Mouse (Mus musculus) intestine, embryonic 15.5 days (tissue): ENCODE results near the gene Ggta1. TPM values are rescaled to one million over a fixed set of nuclear protein-coding genes. Genes with fewer than 3 reads are reported as not detected.
A peak's percentile ranks its signal among the peaks of the same experiment; 100 is the strongest.

Experiments
- ATAC-seq: fragments of 200-750 bp; cut with Nextera tagmentation; 2 replicates; pipeline ENCODE4 v1.8.0; 2017; ENCODE audit warnings: moderate TSS enrichment, moderate library complexity
- H3K27ac ChIP-seq: fragments of 300-500 bp; sonication (generic); 2 replicates; pipeline ENCODE4 v1.5.1; 2015; ENCODE audit warnings: mild to moderate bottlenecking, inconsistent platforms
- H3K27me3 ChIP-seq: fragments of 300-500 bp; sonication (generic); replicated peaks from 2 replicates; pipeline ENCODE4 v1.6.1; 2015; ENCODE audit warnings: inconsistent platforms
- H3K36me3 ChIP-seq: fragments of 300-500 bp; sonication (generic); 2 replicates; pipeline ENCODE4 v1.6.1; 2015; ENCODE audit warnings: inconsistent platforms
- H3K4me1 ChIP-seq: fragments of 300-500 bp; sonication (generic); replicated peaks from 2 replicates; pipeline ENCODE4 v1.6.1; 2015; ENCODE audit warnings: inconsistent platforms
- H3K4me2 ChIP-seq: fragments of 300-500 bp; sonication (generic); replicated peaks from 2 replicates; pipeline ENCODE4 v1.6.1; 2015; ENCODE audit warnings: mild to moderate bottlenecking, inconsistent platforms
- H3K4me3 ChIP-seq: fragments of 300-500 bp; sonication (generic); replicated peaks from 2 replicates; pipeline ENCODE4 v1.5.1; 2015; ENCODE audit warnings: inconsistent platforms
- H3K9ac ChIP-seq: fragments of 300-500 bp; sonication (generic); 2 replicates; pipeline ENCODE4 v1.6.1; 2015; ENCODE audit warnings: inconsistent platforms
- H3K9me3 ChIP-seq: fragments of 300-500 bp; sonication (generic); 2 replicates; pipeline ENCODE4 v1.6.1; 2016; ENCODE audit warnings: inconsistent platforms
- WGBS: fragments of 180-500 bp; shearing (Covaris S2); methylation state at CpG from one replicate; pipeline ENCODE4 v1.1.7; 2015; 5-methylcytosine and 5-hydroxymethylcytosine counted together
- polyA plus RNA-seq: library from polyadenylated mRNA; unstranded; fragments of >200 nt; fragmentation: Nextera tagmentation; extraction: Ambion mirVana; gene quantifications from 2 replicates; pipeline ENCODE4 v1.2.1, GENCODE M21; 2015

Ggta1 gene
- polyA plus RNA-seq, 1 experiment from 2014 or later: 18.0 TPM

DNA sequence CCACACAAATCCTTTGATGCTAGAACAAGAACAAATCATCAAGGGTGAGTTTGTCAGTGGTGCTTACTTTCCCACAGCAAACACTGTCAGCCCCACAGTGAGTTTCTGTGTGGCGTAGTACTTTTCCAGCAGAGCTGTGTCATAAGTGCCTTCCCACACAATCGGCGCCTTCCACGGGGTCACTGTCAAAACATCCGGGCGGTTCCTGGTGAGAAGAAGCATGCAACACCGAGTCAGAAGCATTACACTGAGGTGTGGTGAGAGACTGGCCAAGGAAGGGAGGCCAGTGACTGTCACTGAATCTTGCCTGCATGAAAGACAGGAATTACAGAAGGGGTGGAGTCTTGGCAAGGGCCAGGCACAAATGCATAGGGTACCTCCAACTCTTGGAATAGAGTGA, 55.2 kb downstream of the Ggta1 start:
- Histone ChIP-seq H3K9me3 (no peaks in the 10 kb centered on the region), H3K4me2 (no peak overlapping the region), H3K27ac (no peak overlapping the region), H3K9ac (no peak overlapping the region), H3K27me3 (no peaks in the 10 kb centered on the region), H3K4me1 (no peaks in the 10 kb centered on the region), H3K36me3 (no peaks in the 10 kb centered on the region), H3K4me3 (no peak overlapping the region)
- 47% methylated on average over 7 of the region's 7 CpGs for WGBS
- peak; percentile 49; the same call in 1 of the 2 replicates for ATAC-seq

GRCm38 (mm10) chr2:35407266-35407665, 55.8 kb downstream of the Ggta1 start:
- Histone ChIP-seq H3K4me2 (no peak overlapping the region), H3K4me3 (no peak overlapping the region), H3K36me3 (no peaks in the 10 kb centered on the region), H3K9me3 (no peaks in the 10 kb centered on the region), H3K9ac (no peak overlapping the region), H3K4me1 (no peaks in the 10 kb centered on the region), H3K27me3 (no peaks in the 10 kb centered on the region), H3K27ac (no peak overlapping the region)
- WGBS: 63% methylated on average over 6 of the region's 6 CpGs
- no peak for ATAC-seq

DNA sequence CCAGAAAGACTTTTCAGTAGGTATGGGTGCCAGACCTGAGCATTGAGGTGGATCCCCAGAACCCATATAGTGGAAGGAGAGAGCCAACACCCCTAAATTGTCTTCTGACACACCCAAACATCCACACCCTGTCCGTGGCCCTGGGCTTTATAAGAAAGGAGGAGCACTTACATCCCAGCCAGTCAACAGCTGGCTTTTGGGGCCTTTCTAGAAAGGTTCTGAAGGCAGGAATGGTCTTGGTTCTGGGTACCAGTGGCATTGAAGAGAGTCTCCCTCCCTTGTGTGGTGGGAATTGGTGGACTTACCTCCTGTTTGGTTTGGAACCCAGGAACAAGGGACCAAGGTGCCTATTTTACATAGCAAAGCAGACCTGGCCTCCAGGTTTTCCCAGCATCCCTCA, 56.4 kb downstream of the Ggta1 start:
- H3K9ac ChIP-seq: no peak overlapping the region
- no peaks in the 10 kb centered on the region for H3K27me3 ChIP-seq
- H3K4me2 ChIP-seq: no peak overlapping the region
- ATAC-seq: no peak
- H3K36me3 ChIP-seq: no peaks in the 10 kb centered on the region
- H3K4me1 ChIP-seq: no peaks in the 10 kb centered on the region
- WGBS: 60% methylated on average over 1 of the region's 1 CpGs
- H3K4me3 ChIP-seq: no peak overlapping the region
- H3K9me3 ChIP-seq: no peaks in the 10 kb centered on the region
- H3K27ac ChIP-seq: no peak overlapping the region

DNA sequence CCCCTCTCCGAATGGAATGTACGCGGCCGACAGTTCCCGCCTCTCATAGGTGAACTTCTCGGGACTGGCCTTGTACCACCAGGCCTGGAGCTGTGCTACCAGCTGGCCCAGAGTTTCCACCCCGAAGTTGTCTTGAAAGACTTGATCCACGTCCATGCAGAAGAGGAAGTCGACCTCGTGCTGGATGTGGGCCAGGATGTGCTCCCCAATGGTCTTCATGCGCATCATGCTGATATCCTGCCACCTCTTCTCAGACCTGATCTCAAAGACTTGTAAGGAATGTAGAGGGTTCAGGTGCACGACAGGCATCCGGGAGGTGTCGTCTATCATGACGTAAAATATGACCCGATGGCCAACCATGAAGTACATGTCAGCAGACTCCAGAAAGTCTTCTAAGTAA, 60.6 kb downstream of the Ggta1 start:
- H3K4me1 ChIP-seq: 0 out of 2 replicates have a peak, but pooled peaks cover 2% of the 10 kb centered on the region
- WGBS: 91% methylated on average over 16 of the region's 16 CpGs
- no peaks in the 10 kb centered on the region for H3K27me3 ChIP-seq
- H3K4me2 ChIP-seq: no peak overlapping the region
- no peak overlapping the region for H3K27ac ChIP-seq
- no peak for ATAC-seq
- H3K9ac ChIP-seq: no peak overlapping the region
- no peak overlapping the region for H3K4me3 ChIP-seq
- H3K9me3 ChIP-seq: no peaks in the 10 kb centered on the region
- H3K36me3 ChIP-seq: no peaks in the 10 kb centered on the region

DNA sequence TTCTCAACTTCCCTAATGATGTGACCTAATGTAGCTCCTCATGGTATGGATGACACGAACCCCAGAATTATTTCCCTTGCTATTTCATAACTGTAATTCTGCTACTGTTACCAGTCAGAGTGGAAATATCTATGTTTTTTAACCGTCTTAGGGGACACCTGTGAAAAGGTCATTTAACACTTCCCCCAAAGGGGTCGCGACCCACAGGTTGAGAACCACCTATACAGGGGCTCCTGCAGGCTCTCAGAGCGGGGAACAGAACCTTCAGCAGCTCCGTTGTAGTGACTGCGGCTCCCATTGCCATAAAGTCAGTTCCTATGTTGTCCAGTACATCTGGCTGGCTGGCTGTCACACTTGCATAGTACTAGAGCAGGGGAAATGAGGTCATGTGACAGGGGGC, 62.3 kb downstream of the Ggta1 start:
- Histone ChIP-seq H3K4me2 (no peak overlapping the region), H3K27ac (no peak overlapping the region), H3K27me3 (no peaks in the 10 kb centered on the region), H3K36me3 (no peaks in the 10 kb centered on the region), H3K9me3 (no peaks in the 10 kb centered on the region), H3K9ac (no peak overlapping the region), H3K4me3 (no peak overlapping the region), H3K4me1 (0 out of 2 replicates have a peak, but pooled peaks cover 2% of the 10 kb centered on the region)
- 88% methylated on average over 7 of the region's 7 CpGs for WGBS
- no peak for ATAC-seq

DNA sequence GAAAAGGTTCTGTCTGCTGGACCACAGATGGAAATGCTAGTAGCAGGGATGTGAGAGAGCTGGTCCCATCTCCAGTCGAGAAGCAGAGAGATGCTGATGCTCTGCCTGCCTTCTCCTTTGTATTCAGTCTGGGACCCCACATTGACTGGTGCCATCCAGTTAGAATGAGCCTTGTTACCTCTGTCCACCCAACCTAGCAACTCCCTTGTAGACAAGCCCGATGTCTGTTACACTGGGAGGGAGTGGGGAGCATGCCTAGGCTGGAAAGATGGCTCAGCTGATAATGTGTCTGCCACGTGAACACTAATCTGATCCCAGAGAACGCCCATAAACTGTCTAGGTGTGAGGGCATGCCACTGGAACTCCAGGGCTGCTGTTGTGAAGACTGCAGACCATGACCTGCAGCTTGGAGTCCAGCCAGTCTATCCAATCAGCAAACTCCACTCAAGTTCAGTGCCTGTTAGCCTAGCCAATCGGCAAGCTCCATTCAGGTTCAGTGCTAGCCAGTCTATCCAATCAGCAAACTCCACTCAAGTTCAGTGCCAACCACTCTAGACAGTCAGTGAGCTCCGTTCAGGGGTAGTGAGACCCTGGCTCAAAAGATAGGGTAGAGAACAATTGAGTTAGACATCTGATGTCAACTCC, 64.7 kb downstream of the Ggta1 start:
- Histone ChIP-seq H3K4me3 (no peak overlapping the region), H3K36me3 (no peaks in the 10 kb centered on the region), H3K27ac (no peak overlapping the region; the same call in 1 of the 2 replicates), H3K27me3 (no peaks in the 10 kb centered on the region), H3K4me2 (no peak overlapping the region), H3K9me3 (no peaks in the 10 kb centered on the region), H3K4me1 (0 out of 2 replicates have a peak, but pooled peaks cover 2% of the 10 kb centered on the region), H3K9ac (no peak overlapping the region)
- 78% methylated on average over 6 of the region's 6 CpGs for WGBS
- no peak for ATAC-seq

GRCm38 (mm10) chr2:35397590-35398173, 65.3 kb downstream of the Ggta1 start:
- H3K27me3 ChIP-seq: no peaks in the 10 kb centered on the region
- H3K4me1 ChIP-seq: 0 out of 2 replicates have a peak, but pooled peaks cover 2% of the 10 kb centered on the region
- no peak overlapping the region; the same call in 1 of the 2 replicates for H3K27ac ChIP-seq
- H3K9me3 ChIP-seq: no peaks in the 10 kb centered on the region
- no peak overlapping the region for H3K9ac ChIP-seq
- WGBS: 48% methylated on average over 11 of the region's 11 CpGs
- H3K4me2 ChIP-seq: no peak overlapping the region
- ATAC-seq: peak; percentile 39; the same call in 1 of the 2 replicates
- no peak overlapping the region for H3K4me3 ChIP-seq
- H3K36me3 ChIP-seq: no peaks in the 10 kb centered on the region

DNA sequence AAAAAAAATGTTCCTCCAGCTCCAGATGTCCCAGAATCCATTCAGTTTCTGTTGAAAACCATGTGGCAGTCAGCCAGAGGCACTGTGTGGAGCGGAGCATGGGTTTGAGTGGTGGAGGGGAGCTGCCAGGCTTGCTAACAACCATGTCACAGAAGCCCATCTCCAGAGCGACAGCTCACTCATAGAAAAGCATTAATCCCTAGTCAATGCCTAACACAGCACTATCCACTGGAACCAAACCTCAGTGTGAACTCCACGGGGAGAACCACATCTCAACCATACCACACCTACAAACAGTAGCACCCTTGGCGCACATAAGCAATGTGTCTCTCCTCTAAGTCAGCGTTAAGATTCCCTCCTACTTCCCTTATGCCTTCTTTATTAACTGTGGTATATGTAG, 65.9 kb downstream of the Ggta1 start, which contains the start of gene 4930402F06Rik:
Gene 4930402F06Rik (minus strand): TSS at position 80 of the 400 bp plus-strand sequence.
- 0 out of 2 replicates have a peak, but pooled peaks cover 2% of the 10 kb centered on the region for H3K4me1 ChIP-seq
- no peak within 1 kb of the TSS for H3K4me3 ChIP-seq
- H3K27me3 ChIP-seq: no peaks in the 10 kb centered on the region
- no peak within 1 kb of the TSS for H3K9ac ChIP-seq
- H3K27ac ChIP-seq: no peak within 1 kb of the TSS; the same call in 1 of the 2 replicates
- H3K9me3 ChIP-seq: no peaks in the 10 kb centered on the region
- H3K4me2 ChIP-seq: no peak within 1 kb of the TSS
- H3K36me3 ChIP-seq: no peaks in the 10 kb centered on the region
- peak; percentile 25; the same call in 1 of the 2 replicates for ATAC-seq
- WGBS: 65% methylated on average over 5 of the region's 5 CpGs

GRCm38 (mm10) chr2:35385441-35385871, 77.6 kb downstream of the Ggta1 start:
- Histone ChIP-seq H3K4me2 (no peak overlapping the region), H3K27me3 (no peaks in the 10 kb centered on the region), H3K4me1 (no peaks in the 10 kb centered on the region), H3K27ac (no peak overlapping the region), H3K9me3 (no peaks in the 10 kb centered on the region), H3K36me3 (no peaks in the 10 kb centered on the region), H3K4me3 (no peak overlapping the region), H3K9ac (no peak overlapping the region)
- ATAC-seq: no peak
- 66% methylated on average over 9 of the region's 9 CpGs for WGBS

DNA sequence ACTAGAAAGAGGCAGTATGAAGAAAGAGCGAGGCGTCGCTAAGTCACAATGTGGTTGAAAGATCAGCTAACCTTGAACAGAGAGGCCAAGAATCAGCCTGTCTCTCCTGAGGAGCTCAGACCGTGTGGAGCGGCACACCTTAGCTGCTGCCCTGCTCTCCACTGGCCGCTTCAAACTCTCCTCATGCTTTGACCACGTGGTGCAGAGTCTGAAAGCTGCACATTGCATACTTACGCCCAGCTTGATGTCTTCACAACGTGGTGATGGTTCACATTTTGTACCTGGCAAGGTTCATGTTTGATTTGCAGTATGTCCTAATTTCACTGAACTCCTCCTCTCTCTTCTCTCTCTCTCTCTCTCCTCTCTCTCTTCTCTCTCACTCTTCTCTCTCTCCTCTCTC, 83.7 kb downstream of the Ggta1 start:
- WGBS: 65% methylated on average over 9 of the region's 9 CpGs
- H3K4me1 ChIP-seq: no peaks in the 10 kb centered on the region
- no peaks in the 10 kb centered on the region for H3K27me3 ChIP-seq
- ATAC-seq: no peak
- no peaks in the 10 kb centered on the region for H3K36me3 ChIP-seq
- H3K4me2 ChIP-seq: no peak overlapping the region
- no peak overlapping the region for H3K27ac ChIP-seq
- no peak overlapping the region for H3K9ac ChIP-seq
- no peaks in the 10 kb centered on the region for H3K9me3 ChIP-seq
- no peak overlapping the region for H3K4me3 ChIP-seq

GRCm38 (mm10) chr2:35377600-35377999, 85.4 kb downstream of the Ggta1 start:
- no peak overlapping the region for H3K27ac ChIP-seq
- H3K27me3 ChIP-seq: no peaks in the 10 kb centered on the region
- H3K4me3 ChIP-seq: no peak overlapping the region
- 28% methylated on average over 6 of the region's 6 CpGs for WGBS
- no peak overlapping the region for H3K4me2 ChIP-seq
- H3K9me3 ChIP-seq: no peaks in the 10 kb centered on the region
- no peaks in the 10 kb centered on the region for H3K36me3 ChIP-seq
- H3K9ac ChIP-seq: no peak overlapping the region
- H3K4me1 ChIP-seq: no peaks in the 10 kb centered on the region
- ATAC-seq: no peak

GRCm38 (mm10) chr2:35373003-35373402, 90.0 kb downstream of the Ggta1 start:
- Histone ChIP-seq H3K4me3 (no peak overlapping the region), H3K9me3 (no peaks in the 10 kb centered on the region), H3K27ac (no peak overlapping the region), H3K36me3 (no peaks in the 10 kb centered on the region), H3K4me2 (no peak overlapping the region), H3K9ac (no peak overlapping the region), H3K4me1 (no peaks in the 10 kb centered on the region; the same call in 1 of the 2 replicates), H3K27me3 (no peaks in the 10 kb centered on the region)
- 20% methylated on average over 3 of the region's 3 CpGs for WGBS
- no peak for ATAC-seq

DNA sequence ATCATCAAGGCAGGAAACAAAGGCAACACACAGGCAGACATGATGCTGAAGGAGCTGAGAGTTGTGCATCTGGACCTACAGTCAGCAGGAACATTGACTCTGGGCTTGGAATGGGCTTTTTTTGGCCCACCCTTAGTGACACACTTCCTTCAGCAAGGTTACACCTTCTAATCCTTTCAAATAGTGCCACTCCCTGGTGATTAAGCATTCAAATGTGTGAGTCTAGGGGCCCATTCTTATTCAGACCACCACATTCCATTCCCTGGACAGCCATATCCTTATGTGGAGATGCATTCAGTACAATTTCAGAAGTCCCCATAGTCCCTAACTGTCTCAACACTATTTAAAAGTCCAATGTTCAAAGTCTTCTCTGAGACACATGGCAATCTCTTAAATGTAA, 92.3 kb downstream of the Ggta1 start:
- no peak for ATAC-seq
- Histone ChIP-seq H3K4me3 (no peak overlapping the region), H3K4me2 (no peak overlapping the region), H3K4me1 (no peaks in the 10 kb centered on the region; the same call in 1 of the 2 replicates), H3K27me3 (no peaks in the 10 kb centered on the region), H3K36me3 (no peaks in the 10 kb centered on the region), H3K27ac (no peak overlapping the region), H3K9ac (no peak overlapping the region), H3K9me3 (no peaks in the 10 kb centered on the region)
